Mouse (Mus musculus) NIH3T3 (cell line): ENCODE data around the gene Mrpl43.

Source experiments
- DNase-seq: peaks from one replicate; pipeline ENCODE4 v3.0.0-alpha.2; 2012; ENCODE audit warnings: low read depth

Gene Mrpl43

GRCm38 (mm10) chr19:44977148-44977547 is 29.1 kb downstream of the Mrpl43 start:
- no peak for DNase-seq

GRCm38 (mm10) chr19:44976636-44977035 is 29.6 kb downstream of the Mrpl43 start:
- DNase-seq = no peak

GRCm38 (mm10) chr19:44968329-44968728 is 37.9 kb downstream of the Mrpl43 start:
- DNase-seq = no peak

- no peak for DNase-seq
Observed at GRCm38 (mm10) chr19:44965978-44966377, 40.3 kb downstream of the Mrpl43 start.

GRCm38 (mm10) chr19:44959633-44960032 is 46.6 kb downstream of the Mrpl43 start:
- no peak for DNase-seq
